Mouse (Mus musculus): ENCODE data around the gene Dok3.

- TF ChIP-seq CTCF (IDR thresholded peaks at IDR 0.05; ENCODE audit: control insufficient read depth, insufficient read depth, low read length) (no peak), POLR2A (IDR thresholded peaks at IDR 0.05; ENCODE audit: borderline replicate concordance, control insufficient read depth, low read depth, low read length) (no peak)
Observed at GRCm38 (mm10) chr13:55548426-55548825, 19.3 kb upstream of the Dok3 start.

Measured in bone marrow, adult 2 months (tissue).